Mouse (Mus musculus): ENCODE data around the gene Trim63. TPM values are rescaled to one million over a fixed set of nuclear protein-coding genes. Genes with fewer than 3 reads are reported as not detected.
A peak's percentile ranks its signal among the peaks of the same experiment; 100 is the strongest.
"Not testable (repeated sequence)": the region's sequence is repeated elsewhere in the genome, so short reads cannot be mapped to it uniquely, and the experiment has no call there.

Gene Trim63
- polyA plus RNA-seq (2014; fragmentation: Nextera tagmentation; extraction: Ambion mirVana) = 0.19 and 0.33 TPM in 2 replicates

DNA sequence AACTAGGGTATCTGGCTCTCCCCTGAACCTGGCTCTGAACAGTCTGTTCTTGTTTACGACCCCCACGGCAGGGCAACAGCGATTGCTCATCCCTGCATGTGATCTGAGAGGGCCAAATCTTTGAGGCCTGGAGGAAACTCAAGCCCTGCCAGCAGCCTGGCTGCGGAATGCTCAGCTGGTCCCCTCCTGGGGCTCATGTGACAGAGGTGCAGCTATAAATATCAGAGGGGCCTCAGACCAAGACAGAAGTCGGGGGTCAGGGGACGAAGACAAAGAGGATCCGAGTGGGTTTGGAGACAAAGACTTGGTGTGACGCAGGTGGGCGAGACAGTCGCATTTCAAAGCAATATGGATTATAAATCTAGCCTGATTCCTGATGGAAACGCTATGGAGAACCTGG, at the start of gene Trim63:
TSS of gene Trim63 (plus strand) at position 245 of the 400 bp plus-strand sequence.
- Histone ChIP-seq H3K9ac (ENCODE audit: low read depth, low read length) (no peak within 1 kb of the TSS), H3K4me1 (replicated peaks; ENCODE audit: control insufficient read depth, insufficient read depth, low read length) (no peaks in the 10 kb centered on the region), H3K4me2 (no peak within 1 kb of the TSS), H3K27ac (ENCODE audit: low read depth, low read length) (no peak within 1 kb of the TSS), H3K27me3 (replicated peaks; ENCODE audit: control insufficient read depth, insufficient read depth, low read length) (no peaks in the 10 kb centered on the region), H3K4me3 (ENCODE audit: low read depth, low read length) (no peak within 1 kb of the TSS), H3K9me3 (ENCODE audit: control insufficient read depth, low read length) (no peaks in the 10 kb centered on the region), H3K36me3 (ENCODE audit: control insufficient read depth, insufficient read depth, low read length) (no peaks in the 10 kb centered on the region)
- WGBS = 42% methylated on average over 11 of the region's 11 CpGs
- DNase-seq (ENCODE audit: low spot score) (no peak), ATAC-seq (replicated peaks; ENCODE audit: low FRiP score) (no peak)

GRCm38 (mm10) chr4:134265860-134266585, 48.9 kb upstream of the Trim63 start:
- Histone ChIP-seq H3K4me3 (ENCODE audit: low read depth, low read length) (no peak overlapping the region), H3K27me3 (replicated peaks; ENCODE audit: control insufficient read depth, insufficient read depth, low read length) (no peaks in the 10 kb centered on the region), H3K36me3 (ENCODE audit: control insufficient read depth, insufficient read depth, low read length) (no peaks in the 10 kb centered on the region), H3K9ac (ENCODE audit: low read depth, low read length) (no peak overlapping the region), H3K9me3 (ENCODE audit: control insufficient read depth, low read length) (no peaks in the 10 kb centered on the region), H3K4me1 (replicated peaks; ENCODE audit: control insufficient read depth, insufficient read depth, low read length) (no peaks in the 10 kb centered on the region), H3K4me2 (no peak overlapping the region), H3K27ac (ENCODE audit: low read depth, low read length) (no peak overlapping the region)
- WGBS = 66% methylated on average over 9 of the region's 9 CpGs
- ATAC-seq (replicated peaks; ENCODE audit: low FRiP score) (no peak), DNase-seq (ENCODE audit: low spot score) (no peak)

GRCm38 (mm10) chr4:134268102-134268655, 46.7 kb upstream of the Trim63 start:
- 83% methylated on average over 19 of the region's 19 CpGs for WGBS
- DNase-seq (ENCODE audit: low spot score) (no peak), ATAC-seq (replicated peaks; ENCODE audit: low FRiP score) (no peak)
- Histone ChIP-seq H3K36me3 (ENCODE audit: control insufficient read depth, insufficient read depth, low read length) (no peaks in the 10 kb centered on the region), H3K27me3 (replicated peaks; ENCODE audit: control insufficient read depth, insufficient read depth, low read length) (no peaks in the 10 kb centered on the region), H3K4me1 (replicated peaks; ENCODE audit: control insufficient read depth, insufficient read depth, low read length) (peaks cover 6% of the 10 kb centered on the region), H3K4me3 (ENCODE audit: low read depth, low read length) (no peak overlapping the region), H3K9me3 (ENCODE audit: control insufficient read depth, low read length) (no peaks in the 10 kb centered on the region), H3K27ac (ENCODE audit: low read depth, low read length) (no peak overlapping the region), H3K4me2 (no peak overlapping the region), H3K9ac (ENCODE audit: low read depth, low read length) (no peak overlapping the region)

DNA sequence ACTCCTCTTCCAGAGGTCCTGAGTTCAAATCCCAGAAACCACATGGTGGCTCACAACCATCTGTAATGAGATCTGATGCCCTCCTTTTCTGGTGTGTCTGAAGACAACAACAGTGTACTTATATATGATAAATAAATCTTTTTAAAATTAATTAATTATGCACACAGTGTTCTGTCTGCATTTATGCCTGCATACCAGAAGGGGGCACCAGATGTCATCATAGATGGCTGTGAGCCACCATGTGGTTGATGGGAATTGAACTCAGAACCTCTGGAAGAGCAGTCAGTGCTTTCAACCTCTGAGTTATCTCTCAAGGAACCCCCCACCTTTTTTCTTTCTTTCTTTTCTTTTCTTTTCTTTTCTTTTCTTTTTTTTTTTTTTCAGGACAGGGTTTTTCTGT, 45.3 kb upstream of the Trim63 start:
- H3K9me3 ChIP-seq (ENCODE audit: control insufficient read depth, low read length); H3K9ac ChIP-seq (ENCODE audit: low read depth, low read length); H3K4me3 ChIP-seq (ENCODE audit: low read depth, low read length); H3K27me3 ChIP-seq (replicated peaks; ENCODE audit: control insufficient read depth, insufficient read depth, low read length); ATAC-seq (replicated peaks; ENCODE audit: low FRiP score); DNase-seq (ENCODE audit: low spot score); H3K27ac ChIP-seq (ENCODE audit: low read depth, low read length); H3K4me2 ChIP-seq; H3K36me3 ChIP-seq (ENCODE audit: control insufficient read depth, insufficient read depth, low read length): not testable (repeated sequence)
- peaks cover 11% of the 10 kb centered on the region for H3K4me1 ChIP-seq (replicated peaks; ENCODE audit: control insufficient read depth, insufficient read depth, low read length)

DNA sequence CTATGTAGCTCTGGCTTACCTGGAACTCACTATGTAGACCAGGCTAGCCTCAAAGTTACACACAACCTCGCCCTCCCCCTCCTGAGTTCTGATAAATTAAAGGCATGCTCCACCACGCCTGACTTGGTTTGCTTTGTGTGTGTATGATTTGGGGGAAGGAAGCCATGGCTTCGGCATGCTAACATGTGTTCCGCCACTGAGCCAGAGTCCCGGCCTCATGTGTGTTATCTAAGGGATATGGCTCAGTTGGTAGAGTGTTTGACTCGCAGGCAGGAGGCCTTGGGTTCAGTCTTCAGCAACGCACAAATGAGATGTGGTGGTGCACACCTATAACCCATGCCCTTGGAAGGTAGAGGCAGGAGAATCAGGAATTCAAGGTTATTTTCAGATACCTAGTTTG, 42.9 kb upstream of the Trim63 start:
- Histone ChIP-seq H3K27ac (ENCODE audit: low read depth, low read length) (no peak overlapping the region), H3K9ac (ENCODE audit: low read depth, low read length) (no peak overlapping the region), H3K4me2 (no peak overlapping the region), H3K4me1 (replicated peaks; ENCODE audit: control insufficient read depth, insufficient read depth, low read length) (peaks cover 11% of the 10 kb centered on the region), H3K36me3 (ENCODE audit: control insufficient read depth, insufficient read depth, low read length) (0 out of 2 replicates have a peak, but pooled peaks cover 2% of the 10 kb centered on the region), H3K27me3 (replicated peaks; ENCODE audit: control insufficient read depth, insufficient read depth, low read length) (no peaks in the 10 kb centered on the region), H3K4me3 (ENCODE audit: low read depth, low read length) (no peak overlapping the region), H3K9me3 (ENCODE audit: control insufficient read depth, low read length) (no peaks in the 10 kb centered on the region)
- WGBS = 77% methylated on average over 7 of the region's 7 CpGs
- no peak for ATAC-seq (replicated peaks; ENCODE audit: low FRiP score)
- DNase-seq (ENCODE audit: low spot score) = no peak

GRCm38 (mm10) chr4:134272731-134273416, 42.0 kb upstream of the Trim63 start:
- Histone ChIP-seq H3K9me3 (ENCODE audit: control insufficient read depth, low read length) (no peaks in the 10 kb centered on the region), H3K36me3 (ENCODE audit: control insufficient read depth, insufficient read depth, low read length) (peaks cover 7% of the 10 kb centered on the region), H3K4me2 (peak overlapping the region; percentile 59), H3K4me1 (replicated peaks; ENCODE audit: control insufficient read depth, insufficient read depth, low read length) (peaks cover 11% of the 10 kb centered on the region), H3K4me3 (ENCODE audit: low read depth, low read length) (peak overlapping the region; percentile 36), H3K27ac (ENCODE audit: low read depth, low read length) (peak overlapping the region; percentile 77; the same call in 1 of the 2 replicates), H3K27me3 (replicated peaks; ENCODE audit: control insufficient read depth, insufficient read depth, low read length) (no peaks in the 10 kb centered on the region), H3K9ac (ENCODE audit: low read depth, low read length) (peak overlapping the region; percentile 32)
- ATAC-seq (replicated peaks; ENCODE audit: low FRiP score) (peak; percentile 56), DNase-seq (ENCODE audit: low spot score) (no peak)
- WGBS = 17% methylated on average over 12 of the region's 13 CpGs

- 2% methylated on average over 14 of the region's 14 CpGs for WGBS
- Histone ChIP-seq H3K27me3 (replicated peaks; ENCODE audit: control insufficient read depth, insufficient read depth, low read length) (no peaks in the 10 kb centered on the region), H3K4me1 (replicated peaks; ENCODE audit: control insufficient read depth, insufficient read depth, low read length) (peaks cover 11% of the 10 kb centered on the region), H3K27ac (ENCODE audit: low read depth, low read length) (peak overlapping the region; percentile 77), H3K36me3 (ENCODE audit: control insufficient read depth, insufficient read depth, low read length) (peaks cover 13% of the 10 kb centered on the region), H3K4me2 (peak overlapping the region; percentile 59), H3K4me3 (ENCODE audit: low read depth, low read length) (peak overlapping the region; percentile 36; the same call in 1 of the 2 replicates), H3K9ac (ENCODE audit: low read depth, low read length) (peak overlapping the region; percentile 49), H3K9me3 (ENCODE audit: control insufficient read depth, low read length) (no peaks in the 10 kb centered on the region)
- ATAC-seq (replicated peaks; ENCODE audit: low FRiP score) (peak; percentile 94), DNase-seq (ENCODE audit: low spot score) (no peak)
Measured at GRCm38 (mm10) chr4:134273417-134274345, 41.2 kb upstream of the Trim63 start.

- Histone ChIP-seq H3K4me3 (ENCODE audit: low read depth, low read length) (peak overlapping the region; percentile 98), H3K9ac (ENCODE audit: low read depth, low read length) (peak overlapping the region; percentile 99; the same call in 1 of the 2 replicates), H3K27ac (ENCODE audit: low read depth, low read length) (peak overlapping the region; percentile 100), H3K4me2 (peak overlapping the region; percentile 92), H3K27me3 (replicated peaks; ENCODE audit: control insufficient read depth, insufficient read depth, low read length) (no peaks in the 10 kb centered on the region), H3K36me3 (ENCODE audit: control insufficient read depth, insufficient read depth, low read length) (peaks cover 14% of the 10 kb centered on the region; the same call in 1 of the 2 replicates), H3K9me3 (ENCODE audit: control insufficient read depth, low read length) (no peaks in the 10 kb centered on the region), H3K4me1 (replicated peaks; ENCODE audit: control insufficient read depth, insufficient read depth, low read length) (peaks cover 32% of the 10 kb centered on the region)
- ATAC-seq (replicated peaks; ENCODE audit: low FRiP score) = peak; percentile 46; the same call in 1 of the 2 replicates
- DNase-seq (ENCODE audit: low spot score) = no peak
- WGBS = 40% methylated on average over 2 of the region's 2 CpGs
Measured at GRCm38 (mm10) chr4:134284942-134285341, 30.0 kb upstream of the Trim63 start.

All from liver, embryonic 11.5 days (tissue).